Mouse (Mus musculus) left cerebral cortex, postnatal 25 days (tissue): ENCODE data around the gene Trio. TPM values are rescaled to one million over a fixed set of nuclear protein-coding genes. Genes with fewer than 3 reads are reported as not detected.
A peak's percentile ranks its signal among the peaks of the same experiment; 100 is the strongest.

Source experiments
- DNase-seq, 2 experiments: peaks; one replicate each; pipeline ENCODE4 v3.0.0; 2022; ENCODE audit warnings: low spot score in 2 of 2, mixed read lengths in 1 of 2
- intact Hi-C: fragments of 180-260 bp; cut with DNase I; formaldehyde crosslinking; loops from one replicate; pipeline ENCODE4 v1.15.1; 2025
- total RNA-seq, 2 experiments: library from RNA; stranded (reverse); gene quantifications; 2 replicates each; pipeline ENCODE4 v1.2.3; 2021

Gene Trio
- total RNA-seq, 2 experiments from 2014 or later: 219 to 226 TPM

DNA sequence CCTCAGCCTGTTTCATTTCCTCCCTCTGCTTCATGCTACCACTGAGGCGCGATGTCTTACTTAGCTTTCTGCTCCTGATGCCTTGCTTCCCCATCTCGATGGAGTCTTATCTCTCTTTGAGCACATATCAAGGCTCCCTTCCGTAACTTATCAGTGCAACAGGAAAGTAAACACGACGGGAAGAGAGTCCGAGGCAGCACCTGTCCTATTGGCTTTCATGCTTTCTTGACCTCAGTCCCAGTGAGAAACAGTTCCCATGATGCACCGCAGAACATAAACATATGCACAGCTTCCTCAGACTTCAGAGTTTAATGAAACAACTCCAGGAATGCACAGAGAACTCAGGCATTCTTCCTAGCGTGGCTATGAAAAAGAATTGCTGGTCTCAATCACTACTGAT, 65.0 kb downstream of the Trio start:
- DNase-seq: no peak
- intact Hi-C loops: no loop called here

DNA sequence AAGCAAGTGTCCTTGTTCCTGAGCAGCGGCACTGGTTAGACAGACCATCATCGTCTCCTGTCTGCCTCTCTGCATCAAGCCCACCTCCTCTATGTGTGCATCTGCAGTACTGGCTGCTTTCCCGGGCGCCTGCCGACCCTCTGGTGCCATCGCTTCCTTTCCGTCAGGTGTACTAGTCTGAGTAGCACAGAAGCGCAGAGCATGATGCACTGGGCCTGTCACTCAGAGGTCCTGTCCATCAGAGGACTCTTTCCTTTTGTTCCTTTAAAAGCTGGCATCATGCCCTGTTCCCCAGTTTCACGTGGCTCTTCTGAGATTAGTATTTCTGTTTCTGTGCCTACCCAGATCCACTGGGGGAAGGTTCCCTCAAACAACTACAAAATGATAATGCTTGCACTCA, 67.8 kb downstream of the Trio start:
- no peak for DNase-seq
- intact Hi-C loops: loop anchor here (5.0 kb wide), 1 partner anchor 64 kb away; no protein-coding TSS in a partner anchor

DNA sequence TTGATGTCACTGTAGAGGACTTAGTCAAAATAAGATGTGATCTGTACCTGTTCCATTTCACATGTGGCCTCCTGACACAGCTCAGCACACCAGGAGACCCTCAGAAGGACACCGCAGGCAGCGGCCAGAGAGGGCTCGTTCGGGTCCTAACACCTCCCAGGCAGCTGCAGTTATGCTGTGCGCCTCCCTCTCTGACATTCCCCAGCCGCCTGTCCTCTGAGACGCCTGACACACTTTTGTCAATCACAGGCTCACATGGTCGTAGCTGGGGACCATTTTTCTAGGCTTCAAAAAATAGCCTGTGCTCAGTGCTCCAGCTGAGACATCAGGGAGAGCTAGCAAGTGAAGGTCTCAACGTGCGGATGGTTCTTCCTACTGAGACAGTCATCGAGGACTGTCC, 70.0 kb downstream of the Trio start:
- no peak for DNase-seq
- intact Hi-C loops: loop anchor here (5.0 kb wide), 1 partner anchor 67 kb away; no protein-coding TSS in a partner anchor

DNA sequence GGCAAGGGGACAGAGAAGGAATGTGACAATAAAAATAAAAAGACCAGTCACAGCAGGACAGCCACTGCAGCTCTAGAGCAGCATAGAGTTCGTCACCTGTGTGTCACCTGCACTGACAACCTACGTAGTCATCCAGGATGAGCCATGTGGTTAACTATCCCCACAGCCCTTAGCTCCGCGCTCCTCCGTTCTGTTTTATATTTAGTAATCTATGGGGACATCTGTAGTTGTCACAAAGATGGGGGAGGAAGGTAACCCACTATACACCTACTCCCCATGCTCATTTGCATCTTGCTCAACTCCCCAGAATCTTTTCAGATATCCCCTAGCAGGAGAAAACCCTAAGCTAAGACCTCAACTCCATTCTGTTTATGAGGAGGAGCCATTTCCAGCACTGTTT, 71.3 kb downstream of the Trio start:
- intact Hi-C loops: no loop called here
- DNase-seq: peak in 1 of 2 experiments; percentile 64

DNA sequence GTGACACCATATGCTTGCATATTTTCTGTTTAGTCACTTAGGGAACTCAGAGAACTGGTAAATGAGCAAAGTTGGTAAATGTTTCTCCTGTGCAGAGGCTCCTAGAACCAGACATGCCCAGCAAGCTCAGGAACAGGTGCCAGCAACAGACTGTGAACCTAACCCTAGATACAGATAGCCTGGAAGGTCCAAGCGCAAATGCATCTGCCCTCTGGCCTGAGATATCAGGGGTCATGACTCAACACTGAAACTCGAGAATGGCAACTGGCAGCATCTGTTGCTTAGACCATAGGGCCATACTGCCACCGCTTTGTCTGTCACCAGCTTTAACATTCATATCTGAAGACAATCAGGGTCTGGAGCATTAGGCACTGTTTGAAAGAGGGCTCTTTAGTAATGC, 72.1 kb downstream of the Trio start:
- intact Hi-C loops: no loop called here
- no peak for DNase-seq

DNA sequence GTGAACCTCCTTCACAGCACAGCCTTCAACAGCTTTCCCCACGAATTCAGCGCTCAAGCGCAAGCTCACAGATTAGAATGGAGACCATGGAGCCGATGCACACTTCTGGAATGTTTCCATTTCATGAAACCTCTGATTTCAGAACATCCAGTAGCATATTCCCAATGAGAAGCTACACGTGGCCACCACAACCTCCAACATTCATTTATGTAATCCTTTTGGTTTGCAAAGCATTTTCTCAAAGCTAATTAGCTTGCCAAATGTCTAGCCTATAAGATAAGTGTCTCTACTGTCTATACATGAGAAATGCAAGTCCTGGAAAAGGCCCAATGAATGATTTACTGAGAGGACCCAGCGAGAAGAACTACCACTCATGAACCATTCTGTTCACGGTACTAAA, 74.5 kb downstream of the Trio start:
- intact Hi-C loops: no loop called here
- DNase-seq: peak; percentile 47 to 73

- intact Hi-C loops: no loop called here
- DNase-seq: no peak
Observed at GRCm38 (mm10) chr15:27949196-27949595, 76.5 kb downstream of the Trio start.

- intact Hi-C loops: loop anchor here (1.0 kb wide), 1 partner anchor 25 kb away; no protein-coding TSS in a partner anchor
- DNase-seq: no peak
Observed at GRCm38 (mm10) chr15:27947880-27948279, 77.8 kb downstream of the Trio start.

DNA sequence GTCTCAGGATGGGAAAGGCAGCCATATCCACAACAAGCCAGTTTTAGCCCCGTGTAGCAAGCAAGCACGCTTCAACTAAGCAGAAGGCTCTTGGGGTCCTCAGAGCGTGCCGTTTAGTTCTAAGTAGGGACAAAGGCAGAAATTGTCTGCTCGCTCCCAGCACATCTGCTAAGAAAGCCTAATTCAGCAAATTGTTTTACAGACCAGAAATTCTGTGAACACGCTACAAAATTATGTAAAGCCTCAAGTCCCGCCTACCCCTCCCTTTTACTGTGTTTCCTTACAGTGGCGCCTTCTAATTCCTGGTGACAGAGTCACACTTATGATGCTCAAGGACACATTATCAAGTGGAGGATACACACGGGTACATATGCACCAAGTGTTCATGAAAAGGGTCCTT, 80.1 kb downstream of the Trio start:
- intact Hi-C loops: no loop called here
- peak in 1 of 2 experiments; percentile 43 for DNase-seq

GRCm38 (mm10) chr15:27944898-27945297, 80.8 kb downstream of the Trio start:
- intact Hi-C loops: loop anchor here (5.0 kb wide), 1 partner anchor 47 kb away; no protein-coding TSS in a partner anchor
- no peak for DNase-seq

DNA sequence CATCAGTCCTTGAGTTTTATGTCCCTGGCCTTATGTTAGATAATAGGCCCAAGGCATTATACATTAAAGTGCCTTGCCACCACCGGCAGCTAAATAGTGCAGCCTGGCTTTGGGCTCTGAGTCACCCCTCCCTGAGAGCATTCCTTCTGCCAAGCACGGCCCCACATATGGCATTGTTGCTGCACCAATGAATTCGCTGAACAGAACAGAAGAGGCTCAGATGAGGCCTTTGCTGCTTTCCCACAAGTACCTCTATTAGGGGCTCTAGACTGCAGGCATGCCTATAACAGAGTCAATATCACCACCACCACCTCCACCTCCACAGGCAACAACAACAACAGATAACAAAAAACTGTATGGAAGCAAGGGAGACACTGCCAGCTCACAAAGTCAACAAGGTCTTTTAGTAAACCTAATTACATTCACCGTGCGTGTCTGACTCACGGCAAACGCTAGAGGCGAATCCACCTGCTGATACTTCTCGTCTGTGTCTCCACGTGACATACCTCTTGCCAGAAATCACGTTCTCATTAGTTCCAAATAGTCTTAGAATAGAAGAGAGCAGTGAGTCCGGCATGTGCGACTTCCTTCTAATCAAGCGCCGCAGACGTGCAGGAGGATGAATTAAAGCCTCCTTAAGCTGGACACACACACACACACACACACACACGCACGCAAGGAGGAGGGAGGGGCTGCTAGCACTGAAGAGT, 82.0 kb downstream of the Trio start:
- intact Hi-C loops: loop anchor here (5.0 kb wide), 1 partner anchor 49 kb away; no protein-coding TSS in a partner anchor
- DNase-seq: peak in 1 of 2 experiments; percentile 84

- intact Hi-C loops: loop anchor here (5.0 kb wide), 1 partner anchor 50 kb away; no protein-coding TSS in a partner anchor
- DNase-seq: peak in 1 of 2 experiments; percentile 51
Observed at GRCm38 (mm10) chr15:27942148-27942847, 83.3 kb downstream of the Trio start.

GRCm38 (mm10) chr15:27941441-27941840, 84.2 kb downstream of the Trio start:
- intact Hi-C loops: loop anchor here (5.0 kb wide), 1 partner anchor 51 kb away; no protein-coding TSS in a partner anchor
- DNase-seq: no peak

DNA sequence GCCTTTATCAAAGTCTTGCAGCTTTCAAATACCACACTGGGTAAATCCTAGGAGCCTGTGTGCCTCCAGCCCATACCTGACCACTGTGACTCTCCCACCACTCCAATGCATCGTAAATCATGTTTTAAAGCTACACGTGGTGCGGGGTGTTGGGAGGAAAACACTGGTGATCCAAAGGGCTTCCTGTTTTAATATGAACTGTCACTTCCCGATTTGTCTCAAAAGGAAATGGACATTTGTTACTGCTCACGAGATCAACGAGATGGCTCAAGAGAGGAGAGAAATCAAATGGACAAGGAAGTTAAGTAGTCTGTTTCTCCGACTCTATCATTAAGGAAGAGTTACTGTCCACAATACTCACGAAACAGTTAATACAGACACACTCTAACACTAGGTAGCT, 84.6 kb downstream of the Trio start:
- DNase-seq: no peak
- intact Hi-C loops: loop anchor here (5.0 kb wide), 1 partner anchor 51 kb away; no protein-coding TSS in a partner anchor

DNA sequence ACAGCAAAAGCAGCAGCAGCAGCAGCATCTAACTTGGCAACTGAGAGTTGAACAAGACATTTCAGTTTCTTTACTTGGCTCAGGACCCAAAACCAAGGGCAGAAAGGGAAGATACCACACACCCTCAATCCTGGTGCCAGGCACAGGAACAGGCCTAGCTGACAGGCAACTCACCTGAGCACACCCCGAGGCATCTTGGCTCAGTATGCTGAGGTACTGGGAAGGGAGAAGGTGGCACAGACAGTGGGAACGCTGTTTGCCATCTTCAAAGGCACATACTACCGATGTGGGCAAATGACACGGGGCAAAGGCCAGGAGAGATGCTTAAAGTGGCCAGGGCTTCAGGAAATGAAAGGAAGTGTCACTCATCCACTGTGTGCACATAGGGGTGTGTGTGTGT, 85.6 kb downstream of the Trio start:
- no peak for DNase-seq
- intact Hi-C loops: loop anchor here (5.0 kb wide), 1 partner anchor 52 kb away; no protein-coding TSS in a partner anchor

DNA sequence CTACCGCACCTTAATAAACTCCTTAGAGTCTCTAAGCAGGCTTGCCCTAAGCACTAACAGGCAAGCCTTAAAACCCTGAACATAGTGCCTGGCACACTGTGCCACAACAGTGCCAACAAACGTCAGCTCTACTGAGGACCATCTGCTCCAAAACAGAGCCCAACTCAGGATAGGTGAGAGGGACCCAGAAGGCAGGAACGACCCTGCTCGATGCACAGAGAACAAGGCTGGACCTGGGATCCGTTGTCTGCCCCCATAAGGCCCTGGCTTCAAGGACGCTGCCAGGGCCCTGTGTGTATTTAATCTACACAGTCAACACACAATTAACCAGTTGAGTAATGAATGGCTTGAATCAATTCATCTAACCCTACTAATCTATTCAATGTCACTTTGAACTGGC, 86.8 kb downstream of the Trio start:
- intact Hi-C loops: loop anchor here (5.0 kb wide), 1 partner anchor 83 kb away; no protein-coding TSS in a partner anchor
- DNase-seq: no peak

DNA sequence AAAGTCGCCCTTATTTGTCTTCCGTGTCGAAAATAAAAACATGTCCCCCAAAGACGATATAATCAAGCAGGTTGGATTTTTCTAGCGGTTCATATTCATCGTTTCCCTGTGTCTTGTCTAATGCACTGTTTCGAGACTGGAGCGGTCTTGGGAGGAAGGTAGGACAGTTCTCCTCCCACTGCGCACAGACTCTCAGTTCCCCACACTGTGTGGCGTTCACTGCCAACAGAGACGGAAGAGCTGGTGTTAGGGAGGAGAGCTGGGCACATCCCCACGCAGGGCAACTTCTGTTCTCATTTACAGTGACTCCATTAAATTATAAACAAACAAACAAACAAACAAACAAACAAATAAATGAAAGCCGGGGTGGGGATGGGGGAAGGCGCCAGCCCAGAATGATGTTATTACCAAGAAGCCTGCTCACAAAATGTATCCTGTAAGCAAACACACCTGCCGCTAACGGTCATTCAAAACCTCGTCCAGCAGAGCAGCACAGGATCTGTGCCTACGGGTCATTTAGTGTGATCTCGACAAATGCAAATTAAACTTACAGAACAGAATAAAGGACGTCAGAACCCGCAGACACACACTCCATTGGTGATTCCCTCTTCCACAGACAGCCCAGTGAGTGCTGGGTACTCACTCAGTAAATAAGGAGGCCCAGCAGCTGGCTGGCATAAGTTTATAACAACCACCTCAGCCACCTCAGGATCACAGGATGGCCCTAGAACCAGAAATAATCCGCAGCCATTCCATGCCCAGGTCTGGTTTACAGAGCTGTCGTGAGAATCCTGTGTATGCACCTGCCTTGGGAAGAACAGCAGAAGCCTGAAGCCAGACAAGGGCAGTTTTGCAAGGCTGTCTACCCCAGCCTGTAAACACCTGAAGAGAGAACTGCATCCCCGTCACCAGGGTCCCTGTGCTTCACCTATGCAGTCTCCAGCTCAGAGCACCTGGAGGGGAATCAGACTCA, 87.5 kb downstream of the Trio start:
- intact Hi-C loops: loop anchor here (5.0 kb wide), 1 partner anchor 84 kb away; no protein-coding TSS in a partner anchor
- peak; percentile 83 for DNase-seq

DNA sequence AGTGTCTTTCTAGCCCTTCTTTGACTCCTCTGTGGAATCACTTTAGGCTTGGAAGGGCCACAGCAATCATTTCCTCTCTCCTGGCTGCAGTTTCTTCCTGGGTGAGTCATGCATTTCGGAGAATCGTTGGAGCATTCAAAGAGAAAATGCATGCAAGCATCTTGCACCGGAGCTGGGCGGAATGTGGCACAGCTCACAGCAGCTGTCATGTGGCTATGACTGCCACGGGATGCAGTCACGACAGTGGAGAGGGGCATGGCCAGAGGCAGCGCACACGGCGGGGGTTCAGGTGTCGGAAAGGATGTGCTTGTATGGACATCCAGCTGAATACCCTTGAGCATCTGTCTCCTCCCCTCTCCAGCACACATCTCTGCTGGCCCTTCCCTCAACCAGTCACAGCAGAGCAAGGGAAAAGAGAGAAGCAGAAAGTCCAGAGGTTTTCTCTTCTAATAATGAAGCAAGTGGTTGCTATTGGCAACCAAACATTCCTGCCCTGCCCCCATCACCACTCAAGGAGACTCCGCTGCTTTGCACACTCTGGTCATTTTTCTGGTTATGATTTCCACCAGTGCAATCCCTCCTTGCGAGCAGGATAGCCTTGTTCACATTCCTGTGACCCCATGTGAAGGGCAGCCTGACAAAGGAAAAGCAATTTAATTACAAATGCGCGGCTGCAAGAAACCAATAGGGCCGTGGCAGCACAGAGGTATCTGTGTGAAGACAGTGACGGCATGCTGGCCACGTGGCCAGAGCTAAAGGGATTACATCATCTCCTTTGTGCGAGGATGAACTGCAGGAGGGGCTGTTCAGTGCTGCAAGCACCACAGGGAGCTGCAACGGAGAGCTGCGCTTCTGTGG, 88.4 kb downstream of the Trio start:
- intact Hi-C loops: loop anchor here (5.0 kb wide), 1 partner anchor 85 kb away; no protein-coding TSS in a partner anchor
- peak; percentile 61 to 88 for DNase-seq
